Mouse (Mus musculus) ES-E14 (cell line): Measurements from ENCODE around the gene Vps37b.

Experiments used
- CHD2 ChIP-seq: IDR thresholded peaks from 2 replicates; pipeline ENCODE4 v1.6.1; 2014; ENCODE audit warnings: mild to moderate bottlenecking, low read depth, low read length, inconsistent platforms
- MAFK ChIP-seq: IDR thresholded peaks from 2 replicates; pipeline ENCODE4 v1.6.1; 2014; ENCODE audit warnings: mild to moderate bottlenecking, low read depth, low read length, inconsistent platforms; ENCODE audit not compliant: insufficient read depth
- ZC3H11A ChIP-seq: IDR thresholded peaks from 2 replicates; pipeline ENCODE4 v1.6.1; 2012; ENCODE audit warnings: low read depth, mild to moderate bottlenecking, inconsistent platforms, low read length, borderline replicate concordance

DNA sequence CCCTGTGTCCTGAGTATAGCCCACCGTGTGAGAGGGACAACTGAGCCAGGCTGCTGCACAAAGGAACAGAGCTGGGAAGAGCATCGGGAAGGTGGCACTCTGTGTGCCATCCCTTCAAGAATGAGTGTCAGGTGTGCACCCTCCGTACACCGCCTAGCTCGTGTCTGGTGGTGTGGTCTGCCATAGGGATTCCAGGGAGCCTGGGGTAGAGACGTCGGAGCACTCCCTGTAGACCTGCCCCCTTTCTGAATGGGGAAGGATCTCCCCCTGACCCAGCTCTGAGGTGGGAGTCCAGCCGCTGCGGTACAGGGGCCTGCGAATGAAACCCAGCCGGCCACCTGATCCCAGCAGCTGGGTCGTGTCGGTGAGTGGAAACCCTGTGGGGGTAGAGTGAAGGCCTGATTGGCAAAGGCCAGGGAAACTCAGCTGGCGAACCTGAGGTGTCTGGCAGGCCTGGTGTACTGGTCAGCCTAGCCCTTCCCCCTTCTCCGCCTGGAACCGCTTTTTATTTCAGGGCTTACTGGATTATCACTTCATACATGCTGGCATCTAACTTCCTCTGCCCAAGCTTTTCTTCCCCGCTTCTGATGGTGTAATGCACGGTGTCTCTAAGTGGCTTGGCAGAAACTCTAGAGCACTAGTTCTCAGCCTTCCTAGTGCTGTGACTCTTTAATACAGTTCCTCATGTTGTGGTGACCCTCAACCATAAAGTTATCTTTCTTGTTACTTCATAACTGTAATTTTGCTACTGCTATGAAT is 52.7 kb downstream of the Vps37b start:
- TF ChIP-seq ZC3H11A = no peak
- TF ChIP-seq MAFK = no peak
- no peak for TF ChIP-seq CHD2
